Mouse (Mus musculus): ENCODE measurements at regions not wholly inside any gene's neighbourhood (a gene's known extent, or its start where the extent isn't known, plus 50 kb on each side); places are given as distances from the start of the nearest gene placed in this dataset.

- no peak overlapping the region for H3K4me3 ChIP-seq (replicated peaks)
- 72% methylated on average over 2 of the region's 2 CpGs for WGBS
- no peaks in the 10 kb centered on the region for H3K36me3 ChIP-seq
- ATAC-seq (replicated peaks; ENCODE audit: low FRiP score) = no peak
- no peaks in the 10 kb centered on the region for H3K27me3 ChIP-seq
- H3K27ac ChIP-seq = no peak overlapping the region
- H3K9me3 ChIP-seq (replicated peaks) = no peaks in the 10 kb centered on the region
- H3K4me1 ChIP-seq = no peaks in the 10 kb centered on the region
- no peak overlapping the region for H3K4me2 ChIP-seq
- H3K9ac ChIP-seq = no peak overlapping the region
These were observed 261.1 kb downstream of the Irs2 start for GRCm38 (mm10) chr8:10747150-10747549.

GRCm38 (mm10) chr8:10743241-10743640 is 265.0 kb downstream of the Irs2 start:
- 67% methylated on average over 6 of the region's 6 CpGs for WGBS
- H3K36me3 ChIP-seq = no peaks in the 10 kb centered on the region
- no peak for ATAC-seq (replicated peaks; ENCODE audit: low FRiP score)
- H3K4me2 ChIP-seq = no peak overlapping the region
- no peak overlapping the region for H3K9ac ChIP-seq
- H3K4me1 ChIP-seq = no peaks in the 10 kb centered on the region
- no peak overlapping the region for H3K4me3 ChIP-seq (replicated peaks)
- no peak overlapping the region for H3K27ac ChIP-seq
- no peaks in the 10 kb centered on the region for H3K9me3 ChIP-seq (replicated peaks)
- H3K27me3 ChIP-seq = no peaks in the 10 kb centered on the region

GRCm38 (mm10) chr8:10740837-10741236 is 267.4 kb downstream of the Irs2 start:
- no peaks in the 10 kb centered on the region for H3K27me3 ChIP-seq
- no peak overlapping the region for H3K27ac ChIP-seq
- H3K4me3 ChIP-seq (replicated peaks) = no peak overlapping the region
- ATAC-seq (replicated peaks; ENCODE audit: low FRiP score) = no peak
- H3K4me1 ChIP-seq = no peaks in the 10 kb centered on the region
- H3K9ac ChIP-seq = no peak overlapping the region
- no peak overlapping the region for H3K4me2 ChIP-seq
- no peaks in the 10 kb centered on the region for H3K36me3 ChIP-seq
- H3K9me3 ChIP-seq (replicated peaks) = no peaks in the 10 kb centered on the region
- WGBS = 93% methylated on average over 3 of the region's 3 CpGs

GRCm38 (mm10) chr8:10738486-10739081 is 269.7 kb downstream of the Irs2 start:
- no peaks in the 10 kb centered on the region for H3K4me1 ChIP-seq
- no peaks in the 10 kb centered on the region for H3K36me3 ChIP-seq
- no peak overlapping the region for H3K4me3 ChIP-seq (replicated peaks)
- H3K27ac ChIP-seq = no peak overlapping the region
- H3K27me3 ChIP-seq = no peaks in the 10 kb centered on the region
- no peaks in the 10 kb centered on the region for H3K9me3 ChIP-seq (replicated peaks)
- H3K9ac ChIP-seq = no peak overlapping the region
- ATAC-seq (replicated peaks; ENCODE audit: low FRiP score) = no peak
- WGBS = 64% methylated on average over 11 of the region's 11 CpGs
- no peak overlapping the region for H3K4me2 ChIP-seq

GRCm38 (mm10) chr8:10734746-10735145 is 273.5 kb downstream of the Irs2 start:
- Histone ChIP-seq H3K36me3 (no peaks in the 10 kb centered on the region), H3K9ac (no peak overlapping the region), H3K9me3 (replicated peaks) (no peaks in the 10 kb centered on the region; the same call in 1 of the 2 replicates), H3K27me3 (no peaks in the 10 kb centered on the region), H3K4me2 (no peak overlapping the region), H3K4me1 (no peaks in the 10 kb centered on the region), H3K4me3 (replicated peaks) (no peak overlapping the region), H3K27ac (no peak overlapping the region)
- WGBS = 60% methylated on average over 4 of the region's 4 CpGs
- ATAC-seq (replicated peaks; ENCODE audit: low FRiP score) = no peak

DNA sequence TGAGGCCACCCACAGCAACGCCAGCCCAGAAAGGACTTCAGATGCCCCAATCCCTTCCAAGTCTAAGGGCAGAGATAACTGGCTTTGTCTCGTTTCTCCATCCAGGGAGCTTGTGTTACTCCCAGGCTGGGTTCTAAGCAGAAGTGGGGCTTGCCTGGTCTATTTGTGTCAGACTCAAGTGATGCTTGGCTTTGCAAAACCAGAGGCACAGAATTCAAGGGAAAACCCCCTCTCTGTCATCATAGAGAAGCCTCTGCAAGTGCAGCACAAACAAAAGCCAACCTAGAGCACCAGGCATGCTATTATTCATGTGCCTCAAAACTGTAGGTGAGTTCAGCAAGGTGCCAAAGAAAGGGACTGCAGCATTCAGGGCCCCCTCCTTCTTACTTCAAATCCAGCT is 284.9 kb downstream of the Irs2 start:
- no peaks in the 10 kb centered on the region for H3K9me3 ChIP-seq (replicated peaks)
- H3K27ac ChIP-seq = no peak overlapping the region
- H3K36me3 ChIP-seq = no peaks in the 10 kb centered on the region
- 70% methylated on average over 2 of the region's 2 CpGs for WGBS
- no peak overlapping the region for H3K4me2 ChIP-seq
- no peaks in the 10 kb centered on the region for H3K4me1 ChIP-seq
- H3K9ac ChIP-seq = no peak overlapping the region
- no peak for ATAC-seq (replicated peaks; ENCODE audit: low FRiP score)
- no peak overlapping the region for H3K4me3 ChIP-seq (replicated peaks)
- no peaks in the 10 kb centered on the region for H3K27me3 ChIP-seq

- H3K27me3 ChIP-seq = no peaks in the 10 kb centered on the region
- no peak for ATAC-seq (replicated peaks; ENCODE audit: low FRiP score)
- no peak overlapping the region for H3K4me2 ChIP-seq
- no peaks in the 10 kb centered on the region for H3K9me3 ChIP-seq (replicated peaks)
- H3K4me1 ChIP-seq = peaks cover 5% of the 10 kb centered on the region
- no peaks in the 10 kb centered on the region for H3K36me3 ChIP-seq
- H3K9ac ChIP-seq = no peak overlapping the region
- WGBS = 86% methylated on average over 4 of the region's 4 CpGs
- no peak overlapping the region for H3K4me3 ChIP-seq (replicated peaks)
- H3K27ac ChIP-seq = no peak overlapping the region
These were observed 285.5 kb downstream of the Irs2 start for GRCm38 (mm10) chr8:10722742-10723141.

- no peak overlapping the region for H3K9ac ChIP-seq
- H3K4me3 ChIP-seq (replicated peaks) = no peak overlapping the region
- H3K36me3 ChIP-seq = no peaks in the 10 kb centered on the region
- H3K27ac ChIP-seq = no peak overlapping the region
- ATAC-seq (replicated peaks; ENCODE audit: low FRiP score) = no peak
- H3K4me2 ChIP-seq = no peak overlapping the region
- no peaks in the 10 kb centered on the region for H3K9me3 ChIP-seq (replicated peaks)
- WGBS = 93% methylated on average over 3 of the region's 3 CpGs
- no peaks in the 10 kb centered on the region for H3K27me3 ChIP-seq
- H3K4me1 ChIP-seq = peaks cover 9% of the 10 kb centered on the region
These were observed 285.9 kb downstream of the Irs2 start for GRCm38 (mm10) chr8:10722342-10722741.

DNA sequence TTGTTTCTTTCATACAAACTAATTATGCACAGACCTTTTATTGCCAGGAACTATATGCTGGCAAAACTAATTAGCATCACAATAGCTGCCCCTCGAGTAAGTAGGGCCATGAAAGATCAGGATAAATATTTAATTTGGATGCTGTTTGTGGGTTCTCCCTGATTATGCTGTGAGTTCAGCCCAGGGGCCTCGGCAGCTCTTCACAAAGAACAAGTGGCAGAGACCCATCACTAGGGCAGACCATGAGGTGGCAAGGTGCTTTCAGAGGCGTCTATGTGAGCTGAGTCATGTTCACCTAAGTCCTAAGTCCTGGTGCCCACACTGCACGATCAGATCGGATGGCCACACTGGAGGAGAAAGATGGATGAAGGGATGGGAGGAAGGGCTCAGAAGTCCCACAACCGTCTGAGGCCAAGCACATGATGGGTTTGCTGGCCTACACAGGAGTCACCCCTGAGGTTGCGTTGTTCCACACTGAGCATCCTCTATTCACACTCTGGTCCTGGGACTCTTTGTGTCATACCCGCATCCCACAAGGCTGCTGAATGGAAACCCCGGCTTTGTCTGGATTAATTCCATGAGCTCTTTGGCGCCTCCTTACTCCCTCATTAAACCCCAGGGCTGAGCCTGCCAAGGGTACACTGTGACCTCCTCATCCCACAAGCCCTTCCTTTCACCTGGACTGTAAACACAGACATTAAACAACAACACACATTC is 287.0 kb downstream of the Irs2 start:
- 69% methylated on average over 10 of the region's 10 CpGs for WGBS
- no peak overlapping the region for H3K9ac ChIP-seq
- no peaks in the 10 kb centered on the region for H3K36me3 ChIP-seq
- H3K4me1 ChIP-seq = peaks cover 18% of the 10 kb centered on the region
- H3K9me3 ChIP-seq (replicated peaks) = no peaks in the 10 kb centered on the region
- no peak overlapping the region for H3K4me2 ChIP-seq
- H3K27me3 ChIP-seq = no peaks in the 10 kb centered on the region
- no peak for ATAC-seq (replicated peaks; ENCODE audit: low FRiP score)
- H3K4me3 ChIP-seq (replicated peaks) = no peak overlapping the region
- no peak overlapping the region for H3K27ac ChIP-seq

DNA sequence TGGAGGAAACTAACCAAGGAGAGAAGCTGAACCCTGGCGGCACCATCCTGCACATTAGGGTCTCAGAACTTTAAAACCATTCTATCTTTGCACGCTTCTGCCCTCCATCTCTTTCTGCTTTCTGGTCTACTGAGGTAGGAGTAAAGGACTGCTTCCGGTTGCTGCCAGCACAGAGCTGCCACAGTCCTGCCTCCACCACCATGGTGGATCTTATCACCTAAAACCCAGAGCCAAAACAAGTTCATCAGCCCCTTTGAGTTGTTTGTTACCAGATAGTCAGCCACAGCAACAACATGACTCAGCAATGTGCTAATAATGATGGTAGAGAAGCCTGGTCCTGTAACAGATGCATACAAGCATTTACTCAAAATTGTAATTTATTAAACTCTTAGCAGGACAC is 287.9 kb downstream of the Irs2 start:
- ATAC-seq (replicated peaks; ENCODE audit: low FRiP score) = no peak
- Histone ChIP-seq H3K4me2 (no peak overlapping the region), H3K9ac (no peak overlapping the region), H3K4me1 (peaks cover 22% of the 10 kb centered on the region), H3K27ac (no peak overlapping the region), H3K4me3 (replicated peaks) (no peak overlapping the region), H3K27me3 (no peaks in the 10 kb centered on the region), H3K36me3 (no peaks in the 10 kb centered on the region), H3K9me3 (replicated peaks) (no peaks in the 10 kb centered on the region)
- 89% methylated on average over 3 of the region's 3 CpGs for WGBS

- Histone ChIP-seq H3K27ac (no peak overlapping the region), H3K9ac (no peak overlapping the region), H3K4me1 (peaks cover 22% of the 10 kb centered on the region), H3K9me3 (replicated peaks) (no peaks in the 10 kb centered on the region), H3K36me3 (no peaks in the 10 kb centered on the region), H3K27me3 (peaks cover under 1% of the 10 kb centered on the region; the same call in 1 of the 2 replicates), H3K4me2 (no peak overlapping the region), H3K4me3 (replicated peaks) (no peak overlapping the region)
- WGBS = 88% methylated on average over 6 of the region's 6 CpGs
- ATAC-seq (replicated peaks; ENCODE audit: low FRiP score) = no peak
These were observed 288.8 kb downstream of the Irs2 start for GRCm38 (mm10) chr8:10719411-10719810.

DNA sequence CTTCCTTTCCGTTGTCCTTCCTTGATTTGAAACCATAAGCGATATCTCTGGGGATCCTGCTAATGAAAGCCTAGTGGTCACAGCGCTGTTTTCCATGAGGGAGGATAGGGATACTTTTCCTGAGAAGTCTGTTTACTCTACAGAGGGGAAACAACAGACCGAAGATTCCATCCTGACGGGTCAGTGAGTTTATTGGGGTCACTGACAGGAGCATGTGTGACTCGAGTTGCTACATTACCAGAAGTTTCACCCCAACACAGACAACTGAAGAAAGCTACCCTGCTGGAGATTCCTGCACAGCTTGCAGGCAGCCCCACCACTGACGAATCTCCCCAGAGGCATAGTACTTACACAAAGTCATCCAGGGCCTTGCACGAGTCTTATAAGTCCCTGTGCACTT is 291.0 kb downstream of the Irs2 start:
- no peaks in the 10 kb centered on the region for H3K9me3 ChIP-seq (replicated peaks)
- H3K9ac ChIP-seq = no peak overlapping the region
- H3K4me2 ChIP-seq = peak overlapping the region; percentile 40
- 23% methylated on average over 8 of the region's 8 CpGs for WGBS
- no peak overlapping the region; the same call in 1 of the 2 replicates for H3K27ac ChIP-seq
- H3K4me3 ChIP-seq (replicated peaks) = no peak overlapping the region
- peaks cover 4% of the 10 kb centered on the region; the same call in 1 of the 2 replicates for H3K27me3 ChIP-seq
- peak; percentile 57 for ATAC-seq (replicated peaks; ENCODE audit: low FRiP score)
- H3K4me1 ChIP-seq = peaks cover 27% of the 10 kb centered on the region
- no peaks in the 10 kb centered on the region for H3K36me3 ChIP-seq
